Mouse (Mus musculus) erythroblast, embryonic 14.5 days (primary cell): ENCODE data around the gene Rbm4b.

ENCODE experiments used
- GATA1 ChIP-seq: IDR thresholded peaks from 2 replicates; pipeline ENCODE4 v1.6.1; 2012; ENCODE audit warnings: low read length, inconsistent platforms, mixed read lengths
- TAL1 ChIP-seq: IDR thresholded peaks from 3 replicates; pipeline ENCODE4 v1.6.1; 2012; ENCODE audit warnings: low read length, inconsistent platforms, mixed read lengths

DNA sequence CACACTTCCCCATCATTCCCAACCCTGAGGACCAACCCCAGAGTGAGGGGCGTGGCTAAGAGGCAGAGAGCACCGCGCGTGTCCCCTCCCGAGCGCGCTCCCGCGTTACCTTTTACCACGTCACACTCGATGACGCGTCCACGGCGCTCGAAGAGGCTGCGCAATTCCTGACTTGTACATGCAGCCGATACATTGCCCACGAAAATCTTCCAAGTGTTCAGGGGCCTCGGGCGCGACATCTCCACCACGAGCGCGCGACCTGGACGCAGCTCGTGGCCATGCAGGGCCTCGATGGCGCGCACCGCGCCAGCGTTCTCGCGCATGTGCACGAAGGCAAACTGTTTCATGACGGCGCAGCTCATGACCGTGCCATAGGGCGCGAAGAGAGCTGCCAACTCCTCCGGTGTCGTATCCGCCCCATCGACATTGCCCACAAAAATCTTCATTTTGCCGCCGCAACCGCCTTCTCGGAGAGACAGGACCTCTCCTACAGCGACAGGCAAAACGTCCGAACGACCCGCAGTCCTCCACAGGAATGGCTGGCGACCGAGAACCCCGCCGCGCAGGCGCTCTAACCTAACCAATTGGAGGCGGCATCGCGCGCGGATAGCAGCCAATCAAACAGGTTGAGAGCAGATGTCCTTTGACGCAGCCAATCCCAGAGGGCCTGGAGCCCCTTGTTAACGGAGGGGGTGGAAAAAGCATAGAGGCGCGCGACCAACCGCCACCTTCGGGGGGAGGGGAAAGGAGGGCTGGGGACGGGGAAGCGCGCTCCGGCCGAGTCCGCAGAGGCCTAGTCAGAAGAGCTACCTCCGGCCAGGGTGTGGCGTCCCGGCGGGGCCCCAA, 55.0 kb downstream of the Rbm4b start, which contains the start of the genes Gm21992 and Rbm14:
- TF ChIP-seq GATA1 (no peak), TAL1 (no peak)
